Mouse (Mus musculus): Measurements from ENCODE around the gene Gm3164.
"Not testable (repeated sequence)": the region's sequence is repeated elsewhere in the genome, so short reads cannot be mapped to it uniquely, and the experiment has no call there.

The Gm3164 gene

DNA sequence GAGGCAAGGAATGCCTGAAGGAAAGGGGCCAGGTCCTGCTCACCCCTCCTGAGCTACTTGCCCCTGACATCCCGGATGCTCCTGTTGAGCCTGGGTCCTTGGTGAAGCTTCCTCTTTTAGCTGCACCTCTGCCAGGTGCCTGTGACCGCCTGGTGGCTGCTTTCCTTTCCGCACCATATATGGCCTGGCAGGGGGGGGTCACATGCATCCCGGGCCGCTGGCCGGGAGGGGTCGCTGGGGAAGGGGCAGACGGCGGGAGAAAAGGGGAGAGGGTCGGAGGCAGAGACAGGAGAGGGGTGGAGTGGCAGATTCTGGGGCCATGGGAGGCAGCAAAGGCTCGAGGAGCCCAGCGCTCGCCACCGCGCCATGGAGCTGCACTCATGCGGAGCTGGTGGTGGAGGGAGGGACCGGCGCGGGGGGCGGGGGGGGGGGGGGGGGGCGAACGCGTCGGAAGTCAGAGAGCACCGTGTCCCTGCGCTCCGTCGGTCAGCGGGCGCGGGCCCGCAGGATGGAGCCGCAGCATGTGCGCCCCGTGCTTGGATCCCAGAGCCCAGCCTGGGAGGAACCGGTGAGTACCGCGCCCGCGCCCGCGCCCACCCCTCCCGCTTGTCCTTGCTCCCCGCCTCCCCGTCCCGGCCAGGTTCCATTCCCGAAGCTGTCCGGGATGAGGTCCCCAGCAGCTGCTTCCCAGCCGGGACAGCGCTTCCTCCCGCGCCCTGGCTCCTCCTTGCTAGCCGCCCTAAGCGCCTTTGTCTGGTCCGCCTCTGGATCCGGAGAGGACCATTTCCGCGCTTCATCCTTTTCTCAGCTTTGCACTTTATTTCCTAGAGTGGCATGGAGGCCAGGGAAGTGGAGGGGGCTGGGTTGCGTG, at the start of gene Gm3164:
Gene Gm3164, plus strand, starts transcription at position 484 of the 871 bp plus-strand sequence.
- DNase-seq (ENCODE audit: extremely low read depth, low read depth, low spot score), result not testable (repeated sequence)

DNA sequence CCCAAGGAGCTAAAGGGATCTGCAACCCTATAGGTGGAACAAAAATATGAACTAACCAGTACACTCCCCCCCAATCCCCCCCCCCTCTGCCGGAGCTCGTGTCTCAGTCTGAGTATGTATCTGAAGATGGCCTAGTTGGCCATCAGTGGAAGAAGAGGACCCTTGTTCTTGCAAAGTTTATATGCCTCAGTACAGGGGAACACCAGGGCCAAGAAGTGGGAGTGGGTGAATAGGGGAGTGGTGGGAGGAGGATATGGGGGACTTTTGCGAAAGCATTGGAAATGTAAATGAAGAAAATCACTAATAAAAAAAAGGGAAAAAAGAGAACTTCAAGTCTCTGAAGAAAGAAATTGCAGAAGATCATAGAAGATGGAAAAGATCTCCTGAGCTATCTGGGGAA, 46.3 kb upstream of the Gm3164 start:
- not testable (repeated sequence) for DNase-seq (ENCODE audit: extremely low read depth, low read depth, low spot score)

DNA sequence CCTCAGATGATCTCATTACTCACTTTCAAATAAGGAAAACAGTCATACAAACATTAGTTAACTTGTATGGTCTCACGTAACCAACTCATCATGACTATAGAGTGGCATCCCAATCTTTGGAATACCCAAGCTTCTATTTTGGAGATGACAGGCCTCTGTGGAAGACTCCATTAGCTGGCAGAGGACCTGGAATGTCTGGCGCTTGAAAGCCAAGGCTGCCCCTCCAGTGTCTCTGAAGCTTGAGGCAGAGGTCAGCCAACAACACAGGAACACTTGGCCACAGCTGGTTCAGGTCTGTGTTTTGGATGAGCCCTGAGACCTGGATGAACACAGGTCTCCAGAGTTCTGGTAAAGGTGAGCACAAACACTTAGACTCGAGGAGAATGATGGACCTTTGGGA, 45.6 kb upstream of the Gm3164 start:
- not testable (repeated sequence) for DNase-seq (ENCODE audit: extremely low read depth, low read depth, low spot score)

DNA sequence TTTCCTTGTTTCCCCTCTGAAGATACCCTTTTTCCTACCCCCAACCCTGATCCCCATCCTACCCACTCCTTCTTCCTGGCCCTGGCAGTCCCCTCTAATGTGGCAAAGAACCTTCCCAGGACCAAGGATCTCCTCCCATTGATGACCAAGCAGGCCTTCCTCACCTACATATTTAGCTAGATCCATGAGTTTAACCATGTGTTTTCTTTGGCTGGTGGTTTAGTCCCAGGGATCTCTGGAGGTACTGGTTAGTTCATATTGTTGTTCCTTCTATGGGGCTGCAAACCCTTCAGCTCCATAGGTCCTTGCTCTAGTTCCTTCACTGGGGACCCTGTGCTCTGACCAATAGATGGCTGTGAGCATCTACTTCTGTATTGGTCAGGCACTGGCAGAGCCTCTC, 37.4 kb upstream of the Gm3164 start:
- DNase-seq (ENCODE audit: extremely low read depth, low read depth, low spot score), result not testable (repeated sequence)

DNA sequence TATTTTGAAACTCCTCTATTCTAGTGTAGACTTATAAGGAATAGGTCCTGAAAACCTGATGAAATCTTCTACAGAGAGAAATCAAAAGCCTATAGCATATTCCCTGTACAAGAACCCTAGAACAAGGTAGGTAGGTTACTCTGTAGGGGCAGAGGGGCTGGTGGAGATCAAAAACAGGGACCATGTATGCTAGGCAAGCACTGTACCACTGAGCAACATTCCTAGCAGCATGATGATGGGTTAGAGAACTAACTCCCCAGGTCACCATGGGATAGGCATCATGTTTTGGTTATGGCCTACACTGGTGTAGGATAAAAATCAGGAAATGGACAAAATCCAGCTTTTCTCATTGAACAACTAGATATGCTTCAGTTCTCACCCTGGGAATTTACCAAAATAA, 29.6 kb upstream of the Gm3164 start:
- not testable (repeated sequence) for DNase-seq (ENCODE audit: extremely low read depth, low read depth, low spot score)

DNA sequence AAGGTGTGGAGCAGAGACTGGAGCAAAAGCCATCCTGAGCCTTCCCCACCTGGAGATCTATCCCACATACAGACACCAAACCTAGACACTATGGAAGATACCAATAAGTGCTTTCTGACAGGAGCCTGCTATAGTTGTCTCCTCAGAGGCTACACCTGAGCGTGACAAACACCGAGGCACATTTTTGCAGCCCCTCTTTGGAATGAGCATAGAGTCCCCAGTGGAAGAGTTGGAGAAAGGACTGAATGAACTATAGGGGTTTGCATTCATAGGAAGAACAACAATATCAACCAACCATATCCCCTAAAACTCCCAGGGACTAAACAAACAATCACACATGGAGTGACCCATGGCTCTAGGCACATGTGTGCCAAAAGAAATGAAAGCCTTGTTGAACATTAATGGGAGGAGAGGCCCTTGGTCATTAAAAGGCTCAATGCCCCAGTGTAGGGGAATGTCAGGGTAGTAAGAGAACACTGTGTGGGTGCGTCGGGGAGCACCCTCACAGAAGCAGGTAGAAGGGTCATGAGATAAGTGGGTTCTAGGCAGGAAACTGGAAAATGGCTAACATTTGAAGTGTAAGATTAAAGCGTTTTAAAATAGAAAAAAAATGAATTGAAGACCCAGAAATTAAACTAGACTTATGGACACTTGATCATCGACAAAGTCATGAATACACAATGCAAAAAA, 22.3 kb upstream of the Gm3164 start:
- DNase-seq (ENCODE audit: extremely low read depth, low read depth, low spot score), result not testable (repeated sequence)

DNA sequence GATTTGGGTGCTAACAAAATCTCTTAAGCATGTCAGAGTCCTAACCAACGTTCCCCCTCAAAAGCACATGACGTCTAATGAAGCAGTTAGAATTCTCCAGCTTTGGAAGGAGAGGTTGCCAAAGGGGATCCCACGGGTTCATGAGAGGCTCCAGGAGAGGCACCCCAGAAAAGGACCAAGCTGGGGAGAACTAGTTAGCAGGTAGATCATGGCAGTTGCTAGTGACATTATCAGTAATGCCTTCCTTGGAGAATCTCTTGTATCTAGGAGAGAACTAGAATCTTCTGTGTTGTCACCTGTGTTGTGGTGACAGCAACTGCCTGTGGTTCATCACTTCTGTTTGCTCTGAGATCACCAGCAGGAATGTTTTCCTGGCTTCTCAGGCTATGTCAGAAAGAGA, 18.0 kb upstream of the Gm3164 start, which contains the start of gene Gm3159:
Gene Gm3159, plus strand, starts transcription at position 301 of the 400 bp plus-strand sequence.
- not testable (repeated sequence) for DNase-seq (ENCODE audit: extremely low read depth, low read depth, low spot score)

DNA sequence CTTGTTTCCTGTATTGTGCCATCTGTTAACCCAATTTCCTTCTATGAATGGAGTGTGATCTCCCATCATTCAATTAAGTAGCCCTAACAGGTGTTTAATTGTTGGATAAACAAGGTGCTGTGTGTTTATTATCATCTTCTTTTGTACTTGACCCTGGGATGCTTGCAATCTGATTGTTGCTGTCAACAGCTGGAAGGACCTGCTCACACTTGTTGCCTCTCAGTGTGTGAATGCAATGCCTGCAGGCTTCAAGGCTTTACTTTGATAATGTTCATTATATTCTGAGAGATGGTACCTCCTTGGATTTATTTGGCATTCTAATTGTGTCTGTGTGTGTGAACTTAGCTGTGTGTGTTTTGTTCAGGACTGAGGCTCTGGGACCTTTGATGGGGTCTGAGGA, 16.6 kb upstream of the Gm3164 start:
- DNase-seq (ENCODE audit: extremely low read depth, low read depth, low spot score), result not testable (repeated sequence)

DNA sequence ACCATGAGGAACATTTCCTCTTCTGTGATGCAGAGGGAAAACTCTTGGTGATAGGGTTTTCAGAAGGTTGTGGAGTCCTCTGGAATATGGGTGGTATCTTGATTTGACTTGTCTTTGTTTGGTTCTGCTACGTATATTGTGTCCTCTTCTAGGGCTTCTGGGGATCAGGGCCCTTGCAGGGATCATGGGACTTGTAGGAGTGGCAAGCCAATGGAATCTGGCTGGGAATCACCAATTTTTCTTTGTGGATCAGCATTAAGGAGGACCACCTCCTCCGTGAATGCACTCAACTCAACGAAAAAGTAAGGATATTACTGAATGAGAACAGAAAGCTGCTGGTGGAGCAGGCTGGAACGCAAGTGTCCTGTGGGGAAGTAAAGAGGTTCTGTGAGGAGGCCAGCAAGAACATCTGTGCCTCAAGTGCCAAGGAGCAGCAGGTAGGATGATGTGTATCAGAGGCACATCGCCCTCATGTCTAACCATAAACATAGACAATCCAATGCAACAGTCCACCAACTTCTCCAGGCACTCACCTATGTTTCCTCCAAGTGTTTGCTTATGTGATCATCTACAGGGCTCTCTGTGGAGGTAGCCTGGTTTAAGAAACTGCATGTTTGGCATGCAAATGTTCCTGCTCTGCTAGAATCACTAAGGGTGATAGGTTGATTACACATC, 15.0 kb upstream of the Gm3164 start:
- not testable (repeated sequence) for DNase-seq (ENCODE audit: extremely low read depth, low read depth, low spot score)

DNA sequence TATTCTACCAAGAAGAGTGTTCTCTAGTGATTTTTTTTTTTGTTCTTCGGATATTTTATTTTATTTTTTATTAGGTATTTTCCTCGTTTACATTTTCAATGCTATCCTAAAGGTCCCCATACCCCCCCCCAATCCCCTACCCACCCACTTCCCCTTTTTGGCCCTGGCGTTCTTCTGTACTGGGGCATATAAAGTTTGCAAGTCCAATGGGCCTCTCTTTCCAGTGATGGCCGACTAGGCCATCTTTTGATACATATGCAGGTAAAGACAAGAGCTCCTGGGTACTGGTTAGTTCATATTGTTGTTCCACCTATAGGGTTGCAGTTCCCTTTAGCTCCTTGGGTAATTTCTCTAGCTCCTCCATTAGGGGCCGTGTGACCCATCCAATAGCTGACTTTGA, 14.0 kb upstream of the Gm3164 start:
- DNase-seq (ENCODE audit: extremely low read depth, low read depth, low spot score), result not testable (repeated sequence)

DNA sequence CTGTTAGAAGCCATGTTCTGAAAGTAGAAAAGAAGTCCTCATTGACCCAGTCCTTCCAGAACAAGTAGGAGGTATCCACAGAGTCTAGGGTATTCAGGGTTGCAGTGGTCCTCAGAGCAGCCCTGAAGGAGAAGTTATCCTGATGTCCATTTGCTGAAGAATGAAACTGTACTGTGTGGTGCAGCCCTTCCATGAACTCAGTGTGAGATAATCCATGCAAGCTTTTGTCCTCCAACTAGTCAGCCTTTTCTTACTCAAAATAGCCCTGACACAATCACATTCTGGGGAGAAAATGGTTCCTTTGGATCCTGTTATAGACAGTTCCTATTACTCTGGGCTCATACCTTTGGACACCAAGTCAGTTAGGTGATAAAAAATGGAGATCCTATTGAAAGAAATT, 11.4 kb upstream of the Gm3164 start:
- not testable (repeated sequence) for DNase-seq (ENCODE audit: extremely low read depth, low read depth, low spot score)

DNA sequence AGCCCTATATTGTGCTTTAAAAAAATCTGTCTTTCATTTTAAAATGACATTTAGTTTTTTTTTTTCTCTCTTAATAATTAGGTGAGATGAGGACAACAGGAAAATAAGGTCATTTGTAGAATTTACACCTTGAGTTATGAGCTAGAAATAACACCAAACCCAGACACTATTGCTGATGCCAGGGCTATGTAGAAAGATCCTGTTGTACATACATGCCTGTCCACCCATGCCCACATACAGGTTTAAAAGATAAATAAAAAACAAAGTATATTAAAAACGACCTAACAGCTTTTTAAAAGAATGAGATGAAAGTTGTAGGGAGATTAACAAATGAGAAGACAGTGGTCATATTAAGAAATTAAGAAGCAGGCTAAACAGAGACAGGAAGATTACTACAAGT, 5.3 kb upstream of the Gm3164 start:
- DNase-seq (ENCODE audit: extremely low read depth, low read depth, low spot score), result not testable (repeated sequence)

DNA sequence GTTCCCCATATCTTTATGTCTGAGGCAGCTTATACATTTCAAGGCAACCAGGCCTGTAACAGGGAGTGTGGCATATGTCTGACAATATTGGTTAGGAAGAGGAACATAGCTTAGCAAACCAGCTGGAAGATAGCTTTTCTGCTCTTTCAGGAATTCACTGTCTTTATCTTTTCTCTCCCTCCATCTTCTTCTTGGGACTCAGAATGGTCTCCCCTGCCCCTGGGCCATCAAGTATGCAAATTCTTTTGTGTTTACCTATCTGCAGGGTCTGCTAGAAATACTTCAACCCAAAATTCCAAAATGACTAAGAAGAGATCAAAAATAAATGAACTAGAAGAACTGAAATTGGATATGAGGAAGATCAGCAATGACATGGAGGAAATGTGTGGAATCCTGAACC, 15.4 kb downstream of the Gm3164 start, which contains the start of gene Gm3173:
Gene Gm3173, plus strand, starts transcription at position 301 of the 400 bp plus-strand sequence.
- DNase-seq (ENCODE audit: extremely low read depth, low read depth, low spot score), result not testable (repeated sequence)

DNA sequence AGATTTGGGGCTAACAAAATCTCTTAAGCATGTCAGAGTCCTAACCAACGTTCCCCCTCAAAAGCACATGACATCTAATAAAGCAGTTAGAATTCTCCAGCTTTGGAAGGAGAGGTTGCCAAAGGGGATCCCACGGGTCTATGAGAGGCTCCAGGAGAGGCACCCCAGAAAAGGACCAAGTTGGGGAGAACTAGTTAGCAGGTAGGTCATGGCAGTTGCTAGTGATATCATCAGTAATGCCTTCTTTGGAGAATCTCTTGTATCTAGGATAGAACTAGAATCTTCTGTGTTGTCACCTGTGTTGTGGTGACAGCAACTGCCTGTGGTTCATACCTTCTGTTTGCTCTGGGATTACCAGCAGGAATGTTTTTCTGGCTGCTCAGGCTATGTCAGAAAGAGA, 66.2 kb downstream of the Gm3164 start, which contains the start of gene Gm3182:
Gene Gm3182, plus strand, starts transcription at position 301 of the 400 bp plus-strand sequence.
- DNase-seq (ENCODE audit: extremely low read depth, low read depth, low spot score), result not testable (repeated sequence)

Measured in fat pad, adult 2 months (tissue).